Comparison of ENCODE assay signal across 13 mouse cellular contexts in genomic region chr19:46865381-46865780, GRCm38 (mm10).
"Had no signal": no experiment of that assay in that cellular context is flagged by ENCODE, and none has a peak within 500 bp of the region (broad histone marks: within the 10 kb centered on the region; RNA-seq: fewer than 3 reads in every experiment).

No protein-coding gene starts in this region.

- H3K9ac ChIP-seq: midbrain, embryonic 13.5 days had no signal

- H3K4me3 ChIP-seq: layer of hippocampus, adult 2 months; limb, embryonic 10.5 days; midbrain, embryonic 13.5 days had no signal

- H3K36me3 ChIP-seq: limb, embryonic 10.5 days; midbrain, embryonic 13.5 days had no signal

- H3K4me2 ChIP-seq: midbrain, embryonic 13.5 days had no signal

- H3K27me3 ChIP-seq: midbrain, embryonic 13.5 days had no signal

- ATAC-seq: hindbrain, postnatal 0 days; lung, postnatal 0 days; midbrain, embryonic 13.5 days had no signal

- DNase-seq: kidney, adult 11 months; kidney, adult 9 months; kidney, postnatal 10 days; lung, adult 2 months; lung, postnatal 36 days; spleen, adult 18-20 months; thymus, adult 18-20 months; thymus, postnatal 14 days had no signal

- H3K27ac ChIP-seq: hindbrain, postnatal 0 days; layer of hippocampus, adult 2 months; limb, embryonic 10.5 days; midbrain, embryonic 13.5 days had no signal

- H3K9me3 ChIP-seq: limb, embryonic 10.5 days; midbrain, embryonic 13.5 days had no signal
